Mouse (Mus musculus) brain, embryonic 14.5 days (tissue): ENCODE results near the gene En1. TPM values are rescaled to one million over a fixed set of nuclear protein-coding genes. Genes with fewer than 3 reads are reported as not detected.

ENCODE experiments used
- DNase-seq: peaks from one replicate; pipeline ENCODE4 v3.0.0-alpha.2; 2011; ENCODE audit warnings: low read depth
- CTCF ChIP-seq: fragments of 200-500 bp; IDR thresholded peaks from 2 replicates; pipeline ENCODE4 v1.5.1; 2012; ENCODE audit warnings: inconsistent platforms, mild to moderate bottlenecking, moderate library complexity, borderline replicate concordance; ENCODE audit not compliant: insufficient read depth, insufficient read length; ENCODE audit errors: extremely low read depth
- POLR2A ChIP-seq: fragments of 200-500 bp; IDR thresholded peaks from 2 replicates; pipeline ENCODE4 v1.6.1; 2012; ENCODE audit warnings: mild to moderate bottlenecking, inconsistent platforms, borderline replicate concordance; ENCODE audit not compliant: poor library complexity, insufficient read depth, insufficient read length, severe bottlenecking; ENCODE audit errors: extremely low read depth
- polyA plus RNA-seq: library from polyadenylated mRNA; depleted of rRNA; stranded (reverse); fragments of >200 nt; gene quantifications from 2 replicates; pipeline ENCODE4 v1.2.3, GENCODE M21; 2012

Gene En1
- polyA plus RNA-seq, 1 experiment = 17.2 TPM

DNA sequence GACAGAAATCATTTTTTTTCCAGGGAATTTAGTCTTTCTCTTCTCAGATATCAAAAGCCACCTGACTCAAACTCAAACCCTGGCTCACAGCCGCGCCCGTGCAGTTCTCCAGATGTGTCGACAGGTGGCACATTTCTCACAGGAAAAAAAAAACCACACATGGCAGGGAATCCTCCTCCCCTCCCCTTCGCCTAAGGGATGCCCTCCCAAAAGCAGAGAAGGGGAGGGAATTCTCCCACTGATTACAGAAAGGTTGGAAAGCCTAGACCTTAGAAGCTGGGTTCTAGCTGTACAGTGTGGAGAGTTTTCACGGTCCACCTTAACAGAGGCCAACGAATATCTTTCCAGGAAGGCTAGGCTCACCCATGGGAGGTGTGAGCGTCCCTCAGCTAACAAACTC is 7.6 kb upstream of the En1 start:
- DNase-seq = peak; percentile 75
- TF ChIP-seq POLR2A (no peak), CTCF (peak; percentile 89)

DNA sequence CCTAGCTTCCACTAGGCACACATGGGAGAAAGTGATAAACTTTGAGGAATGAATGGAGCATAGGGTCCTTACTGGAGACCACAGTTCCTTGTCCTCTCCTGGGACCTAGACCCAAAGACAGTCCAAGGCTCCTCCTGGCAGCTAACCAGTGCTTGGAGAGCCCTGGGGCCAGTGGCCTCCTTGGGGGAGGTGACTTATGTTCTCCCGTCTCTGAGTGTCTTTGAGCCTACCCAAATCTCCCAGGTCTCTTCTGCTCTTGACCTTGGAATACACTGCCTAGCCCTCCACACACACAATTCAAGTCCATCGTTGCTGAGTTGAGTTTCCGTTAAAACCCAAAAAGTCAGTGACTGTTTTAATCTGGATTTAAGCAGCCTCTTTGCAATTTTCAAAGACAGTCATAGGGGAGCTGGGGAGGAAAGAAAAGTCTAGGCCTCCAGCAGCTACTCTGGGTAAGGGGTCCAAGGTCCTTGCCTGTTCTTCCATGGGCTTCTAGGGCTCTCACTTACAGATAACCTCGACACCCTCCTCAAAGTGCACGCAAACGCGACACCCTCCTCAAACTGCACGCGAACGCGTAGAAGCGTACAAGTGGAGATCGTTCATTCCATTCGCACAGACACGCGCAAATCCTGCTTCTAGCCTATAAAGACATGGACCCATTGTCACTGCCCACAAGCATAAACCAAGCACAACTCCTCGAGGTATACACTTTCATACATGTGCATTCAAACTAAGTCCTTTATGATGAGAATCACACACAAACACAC is 6.6 kb upstream of the En1 start:
- DNase-seq = peak; percentile 21
- TF ChIP-seq CTCF (no peak), POLR2A (no peak)

DNA sequence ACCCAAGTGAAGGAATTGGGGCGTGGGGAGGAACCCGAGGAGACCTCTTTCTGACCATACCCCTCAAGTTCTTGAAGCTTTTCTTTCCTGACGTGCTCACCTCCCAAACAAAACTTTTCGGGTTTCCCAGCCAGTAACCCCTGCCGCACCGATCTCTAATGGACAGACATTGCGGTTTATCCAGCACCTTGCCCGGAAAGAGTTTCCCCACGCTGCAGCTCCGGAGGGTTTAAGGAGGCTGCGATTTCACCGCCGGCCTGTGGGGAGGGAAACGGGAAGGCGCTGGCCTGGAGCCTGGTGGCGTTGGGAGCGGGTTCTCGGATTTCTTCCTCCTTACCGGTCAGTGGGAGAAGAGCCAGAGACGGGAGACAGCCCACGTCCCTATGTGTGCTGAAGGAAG is 5.9 kb upstream of the En1 start:
- TF ChIP-seq CTCF (peak; percentile 24; the same call in 1 of the 2 replicates), POLR2A (no peak)
- peak; percentile 50 for DNase-seq

DNA sequence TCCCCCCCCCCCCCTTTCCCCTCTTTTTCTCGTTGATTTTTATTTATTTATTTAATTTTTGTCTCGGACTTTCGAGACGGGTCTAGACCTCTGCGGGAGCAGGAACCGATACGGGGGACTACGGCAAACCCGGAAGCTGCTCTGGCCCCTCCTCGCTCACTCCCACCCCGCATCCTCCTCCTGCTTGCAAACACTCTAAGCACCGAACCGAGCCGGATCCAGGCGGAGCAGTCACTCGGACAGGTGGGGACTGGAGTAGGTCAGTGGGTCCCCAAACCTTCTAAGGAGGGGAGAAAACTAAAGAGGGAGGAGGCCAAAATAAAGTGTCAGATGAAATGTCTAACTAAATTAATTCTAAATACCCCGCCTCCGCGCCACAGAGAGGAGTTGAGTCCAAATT is 5.4 kb upstream of the En1 start:
- TF ChIP-seq CTCF = no peak
- TF ChIP-seq POLR2A = no peak
- DNase-seq = peak; percentile 30

DNA sequence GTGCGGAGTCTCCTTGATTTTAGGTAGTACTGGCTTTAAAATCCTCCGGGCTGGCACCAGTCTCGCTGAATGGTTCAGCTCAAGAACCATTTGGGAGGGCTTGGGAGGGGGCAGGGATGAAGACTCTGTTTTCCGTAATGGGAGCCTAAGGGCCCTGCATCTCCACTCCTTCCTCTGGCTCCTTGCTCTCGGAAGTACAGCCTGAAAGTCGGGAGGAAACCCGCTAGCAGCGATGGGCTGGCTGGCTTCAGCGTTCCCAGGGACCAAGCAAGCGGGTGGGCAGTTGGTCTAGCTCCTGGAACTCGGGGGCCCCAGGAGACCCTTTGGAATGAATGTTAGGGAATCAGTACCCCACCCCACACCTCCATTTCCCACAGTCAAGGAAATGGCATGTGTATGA is 4.9 kb upstream of the En1 start:
- TF ChIP-seq CTCF (no peak), POLR2A (no peak)
- peak; percentile 32 for DNase-seq

DNA sequence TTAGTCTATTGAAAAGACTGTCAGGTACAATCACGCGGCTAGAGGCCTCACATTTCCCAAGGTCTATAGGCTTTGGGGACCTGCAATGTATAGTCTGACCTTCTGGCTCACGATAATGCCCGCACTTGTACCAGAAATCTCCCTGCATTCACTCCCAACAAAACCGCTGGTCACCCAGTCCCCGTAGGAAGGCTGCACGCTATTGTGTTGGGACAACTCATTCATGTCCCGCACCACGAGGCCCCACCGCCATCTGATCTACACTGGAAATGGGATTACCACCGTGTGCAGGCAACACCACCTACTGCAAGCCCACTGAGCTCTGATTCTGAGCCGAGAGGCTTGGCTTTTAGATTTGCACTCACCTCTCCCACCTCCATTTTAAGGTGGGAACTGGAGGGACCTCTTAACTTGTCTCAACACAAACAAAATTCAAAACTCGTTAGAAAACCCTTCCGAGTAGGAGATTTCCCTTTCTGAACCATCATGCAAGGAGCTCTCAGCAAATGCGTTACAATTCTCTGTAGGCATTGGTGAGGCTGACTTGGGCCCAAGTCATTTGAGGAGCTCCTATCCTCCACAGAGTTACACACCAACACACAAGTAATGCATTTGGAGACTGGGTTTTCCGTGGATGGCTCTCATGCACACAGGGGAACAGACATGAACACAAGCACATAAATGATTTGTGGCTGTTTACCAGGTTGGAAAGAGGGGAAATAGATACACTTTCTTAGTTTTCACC is 3.9 kb upstream of the En1 start:
- DNase-seq = peak; percentile 41
- TF ChIP-seq CTCF (no peak), POLR2A (no peak)

DNA sequence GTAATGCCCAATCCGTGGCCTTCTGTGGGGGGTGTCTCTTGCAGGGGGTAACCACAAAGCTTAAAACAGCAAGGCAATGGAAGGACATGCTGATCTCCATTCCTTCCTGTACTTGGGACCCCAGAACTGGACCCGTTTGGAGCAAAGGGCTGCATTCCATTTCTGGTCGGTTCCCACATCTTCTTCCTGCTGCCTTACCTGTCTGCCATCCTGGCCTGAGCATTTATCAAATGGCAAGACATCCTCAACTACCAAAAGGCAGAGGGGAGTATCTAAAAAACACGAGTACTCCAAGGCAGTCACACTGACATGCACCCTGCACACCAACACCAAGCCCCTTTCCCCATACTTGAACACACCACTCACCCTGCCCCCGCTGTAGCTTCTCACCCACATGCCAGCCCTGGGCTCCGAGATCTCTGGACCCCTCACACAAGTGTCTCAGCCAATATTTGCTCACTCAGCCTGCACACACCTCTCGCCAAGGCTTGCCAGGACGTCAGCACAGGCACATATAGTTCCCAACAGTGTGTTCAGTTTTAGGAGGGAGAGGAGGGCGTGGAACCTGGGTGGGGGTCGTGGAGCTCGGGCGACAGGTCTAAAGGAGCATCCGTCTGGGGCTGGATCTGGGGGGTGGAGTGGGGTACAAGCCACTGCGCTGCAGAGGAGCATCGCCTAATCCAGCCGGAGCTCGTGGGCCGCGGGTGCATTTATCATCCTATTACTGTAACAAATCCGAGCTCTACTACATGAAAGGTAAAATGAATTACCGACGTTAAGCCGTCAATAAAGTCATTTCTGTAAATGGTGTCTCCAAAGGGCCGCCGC is 2.7 kb upstream of the En1 start:
- no peak for TF ChIP-seq CTCF
- no peak for TF ChIP-seq POLR2A
- no peak for DNase-seq

DNA sequence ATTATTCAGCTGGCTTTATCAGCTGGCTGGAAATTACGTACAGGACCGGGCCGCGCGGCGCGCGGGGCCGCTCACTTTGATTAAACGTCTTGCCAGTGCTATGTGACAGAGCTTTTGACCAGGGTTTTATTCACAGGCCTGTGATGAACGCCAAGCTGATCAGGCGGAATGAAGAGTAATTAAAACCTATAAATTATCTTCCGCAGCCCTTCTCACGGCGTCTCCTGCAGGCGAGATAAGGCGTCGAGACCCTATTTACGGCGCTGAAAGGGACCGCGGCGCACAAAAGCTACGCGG is 2.1 kb upstream of the En1 start:
- TF ChIP-seq CTCF = no peak
- TF ChIP-seq POLR2A = no peak

DNA sequence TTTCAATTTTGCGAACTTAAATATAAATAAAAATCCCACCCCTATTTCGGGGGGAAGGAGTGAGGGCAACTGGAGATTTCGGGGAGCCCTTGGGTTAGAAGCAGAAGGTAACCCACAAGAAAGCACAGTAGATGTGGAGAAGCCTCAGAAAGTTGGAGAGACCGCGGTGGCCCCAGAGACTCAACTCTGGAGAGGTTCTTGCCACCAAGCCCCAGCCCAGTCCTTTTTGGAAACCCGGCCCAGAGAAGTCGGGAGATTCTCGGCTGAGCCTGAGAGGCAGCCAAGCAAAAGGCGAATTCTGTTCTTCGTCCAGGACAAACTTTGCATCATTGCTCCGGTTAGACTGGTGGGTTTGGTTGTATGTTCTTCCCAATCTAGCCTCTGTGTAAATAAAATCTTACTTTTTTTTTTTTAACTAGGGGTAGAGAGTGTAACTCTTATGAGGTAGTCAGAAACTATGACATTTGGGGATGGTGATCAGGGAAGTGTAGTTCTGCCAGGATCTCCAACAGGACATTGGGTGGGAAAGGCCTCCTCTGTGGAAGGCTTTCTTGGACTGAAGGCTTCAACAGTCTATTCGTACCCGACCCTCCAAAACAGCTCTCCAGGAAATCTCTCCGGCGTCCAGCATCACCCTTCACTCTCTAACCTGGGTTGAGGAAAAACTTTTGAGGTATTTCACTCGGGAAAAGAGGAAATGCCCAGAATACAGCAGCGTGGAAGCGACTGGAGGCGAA is 1.5 kb upstream of the En1 start:
- peak; percentile 33 for DNase-seq
- TF ChIP-seq POLR2A (no peak), CTCF (no peak)

More for the DNA sequence above, 2.1 kb upstream of the En1 start:
- peak; percentile 77 for DNase-seq

DNA sequence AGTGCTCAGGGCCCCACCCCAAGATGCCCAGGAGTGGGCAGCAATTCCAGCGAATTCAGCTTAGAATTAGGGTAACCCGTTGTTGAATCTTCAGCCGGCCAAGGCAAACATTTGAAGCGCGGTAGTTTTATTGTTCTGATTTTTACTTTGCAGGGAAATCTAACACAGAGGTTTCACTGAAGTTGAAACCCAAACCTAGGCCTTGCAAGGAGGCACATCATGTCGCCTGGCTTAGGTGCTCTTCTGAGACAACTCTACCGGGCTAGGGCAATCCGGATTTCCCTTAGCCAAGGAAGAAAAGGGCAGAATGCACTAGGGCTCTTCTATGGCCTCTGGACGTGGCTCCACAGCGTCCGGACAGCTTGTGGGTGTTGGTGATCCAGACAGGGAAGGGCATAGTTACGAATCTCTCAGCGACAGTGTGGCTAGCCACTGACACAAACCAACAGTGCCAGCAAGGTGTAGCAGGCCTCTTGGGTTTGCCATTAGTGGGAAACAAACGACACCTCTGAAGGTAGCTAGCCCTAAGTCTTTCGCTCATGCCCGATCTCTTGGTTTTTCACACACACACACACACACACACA is 873 bp upstream of the En1 start:
- TF ChIP-seq POLR2A = no peak
- no peak for TF ChIP-seq CTCF
- DNase-seq = peak; percentile 44
